Mouse (Mus musculus) MEL (cell line): ENCODE data around the gene Tcea2. TPM values are rescaled to one million over a fixed set of nuclear protein-coding genes. Genes with fewer than 3 reads are reported as not detected.

ENCODE experiments used
- DNase-seq: peaks from one replicate; pipeline ENCODE4 v3.0.0; 2011; ENCODE audit warnings: low read depth, low spot score
- H3K27ac ChIP-seq: 2 replicates; pipeline ENCODE4 v1.5.1; 2012; ENCODE audit warnings: low read depth, mild to moderate bottlenecking, control low read depth, low read length, moderate library complexity; ENCODE audit not compliant: control insufficient read depth
- H3K27me3 ChIP-seq, 2 experiments: fragments of 150-350 bp in 1 of 2; sonication (generic) in 1 of 2; 2 replicates each; pipeline ENCODE4 v1.6.1; 2012; ENCODE audit warnings: low read length in 2 of 2, mild to moderate bottlenecking in 2 of 2, improper control_type of control experiment in 1 of 2, moderate library complexity in 1 of 2; ENCODE audit not compliant: insufficient read depth in 2 of 2, control insufficient read depth in 1 of 2
- H3K36me3 ChIP-seq, 2 experiments: 2 replicates each; pipeline ENCODE4 v1.6.1; 2012 to 2014; ENCODE audit warnings: low read length in 2 of 2, improper control_type of control experiment in 1 of 2, inconsistent platforms in 1 of 2, mild to moderate bottlenecking in 1 of 2; ENCODE audit not compliant: insufficient read depth in 2 of 2, control insufficient read depth in 1 of 2
- H3K4me1 ChIP-seq, 2 experiments: fragments of 150-350 bp in 1 of 2; sonication (generic) in 1 of 2; 2 replicates each; pipeline ENCODE4 v1.6.1; 2012; ENCODE audit warnings: low read length in 2 of 2, improper control_type of control experiment in 1 of 2, mild to moderate bottlenecking in 1 of 2; ENCODE audit not compliant: insufficient read depth in 2 of 2, control insufficient read depth in 1 of 2
- H3K4me3 ChIP-seq, 2 experiments: fragments of 150-350 bp in 1 of 2; sonication (generic) in 1 of 2; 2 replicates each; pipeline ENCODE4 v1.5.1; 2012; ENCODE audit warnings: low read depth in 2 of 2, low read length in 2 of 2, mild to moderate bottlenecking in 2 of 2, moderate library complexity in 2 of 2, control low read depth in 1 of 2, improper control_type of control experiment in 1 of 2; ENCODE audit not compliant: control insufficient read depth in 1 of 2, insufficient read depth in 1 of 2
- H3K79me2 ChIP-seq: 2 replicates; pipeline ENCODE4 v1.6.1; 2012; ENCODE audit warnings: mild to moderate bottlenecking, low read length, moderate library complexity; ENCODE audit not compliant: control insufficient read depth, poor library complexity, insufficient read depth
- H3K9ac ChIP-seq: 2 replicates; pipeline ENCODE4 v1.6.1; 2012; ENCODE audit warnings: low read depth, mild to moderate bottlenecking, control low read depth, low read length, moderate library complexity; ENCODE audit not compliant: control insufficient read depth, poor library complexity, severe bottlenecking
- H3K9me3 ChIP-seq: fragments of 150-350 bp; sonication (generic); replicated peaks from 2 replicates; pipeline ENCODE4 v1.6.1; 2012; ENCODE audit warnings: mild to moderate bottlenecking, low read length, improper control_type of control experiment, moderate library complexity; ENCODE audit not compliant: insufficient read depth
- BHLHE40 ChIP-seq: IDR thresholded peaks from 2 replicates; pipeline ENCODE4 v1.6.1; 2012; ENCODE audit warnings: low read depth, mild to moderate bottlenecking, inconsistent platforms, low read length, improper control_type of control experiment, borderline replicate concordance
- CHD1 ChIP-seq: IDR thresholded peaks from 2 replicates; pipeline ENCODE4 v1.6.1; 2012; ENCODE audit warnings: low read depth, mild to moderate bottlenecking, inconsistent platforms, low read length, improper control_type of control experiment
- CHD2 ChIP-seq: IDR thresholded peaks from 2 replicates; pipeline ENCODE4 v1.6.1; 2011; ENCODE audit warnings: low read length, improper control_type of control experiment
- CTCF ChIP-seq, 3 experiments: IDR thresholded peaks in 2 of 3; conservative IDR thresholded peaks in 1 of 3; 2 replicates each; pipeline ENCODE4 v1.5.1; 2011 to 2012; ENCODE audit warnings: low read length in 3 of 3, low read depth in 2 of 3, mild to moderate bottlenecking in 2 of 3, improper control_type of control experiment in 1 of 3, inconsistent platforms in 1 of 3, mixed read lengths in 1 of 3, moderate library complexity in 1 of 3; ENCODE audit not compliant: control insufficient read depth in 1 of 3, insufficient read depth in 1 of 3, poor library complexity in 1 of 3, severe bottlenecking in 1 of 3
- E2F4 ChIP-seq: IDR thresholded peaks from 2 replicates; pipeline ENCODE4 v1.6.1; 2011; ENCODE audit warnings: low read depth, low read length, improper control_type of control experiment, borderline replicate concordance
- ELF1 ChIP-seq: IDR thresholded peaks from 2 replicates; pipeline ENCODE4 v1.6.1; 2014; ENCODE audit warnings: low read depth, mild to moderate bottlenecking, inconsistent platforms, low read length, improper control_type of control experiment, moderate library complexity
- ETS1 ChIP-seq: IDR thresholded peaks from 2 replicates; pipeline ENCODE4 v1.6.1; 2012; ENCODE audit warnings: low read depth, mild to moderate bottlenecking, inconsistent platforms, low read length, improper control_type of control experiment, moderate library complexity
- GATA1 ChIP-seq: IDR thresholded peaks from 2 replicates; pipeline ENCODE4 v1.6.1; 2011; ENCODE audit warnings: low read depth, low read length, improper control_type of control experiment
- KAT2A ChIP-seq: conservative IDR thresholded peaks from 2 replicates; pipeline ENCODE4 v1.6.1; 2012; ENCODE audit warnings: low read depth, low read length, improper control_type of control experiment, inconsistent platforms
- MAFK ChIP-seq: IDR thresholded peaks from 2 replicates; pipeline ENCODE4 v1.6.1; 2011; ENCODE audit warnings: low read depth, mild to moderate bottlenecking, low read length, improper control_type of control experiment, borderline replicate concordance
- MXI1 ChIP-seq: IDR thresholded peaks from 2 replicates; pipeline ENCODE4 v1.6.1; 2011; ENCODE audit warnings: mild to moderate bottlenecking, low read depth, low read length, improper control_type of control experiment
- MYB ChIP-seq: IDR thresholded peaks from 2 replicates; pipeline ENCODE4 v1.6.1; 2011; ENCODE audit warnings: mild to moderate bottlenecking, low read depth, low read length, improper control_type of control experiment
- POLR2A ChIP-seq, 2 experiments: IDR thresholded peaks; 2 replicates each; pipeline ENCODE4 v1.6.1; 2011 to 2012; ENCODE audit warnings: low read length in 2 of 2, mild to moderate bottlenecking in 2 of 2, control low read depth in 1 of 2, improper control_type of control experiment in 1 of 2, low read depth in 1 of 2, moderate library complexity in 1 of 2; ENCODE audit not compliant: control insufficient read depth in 1 of 2, insufficient read depth in 1 of 2, poor library complexity in 1 of 2
- POLR2AphosphoS2 ChIP-seq: IDR thresholded peaks from 2 replicates; pipeline ENCODE4 v1.6.1; 2011; ENCODE audit warnings: low read length, improper control_type of control experiment
- POLR2AphosphoS5 ChIP-seq: IDR thresholded peaks from 2 replicates; pipeline ENCODE4 v1.6.1; 2012; ENCODE audit warnings: low read depth, borderline replicate concordance, mild to moderate bottlenecking, inconsistent platforms, low read length, moderate library complexity, mixed read lengths
- RAD21 ChIP-seq: IDR thresholded peaks from 2 replicates; pipeline ENCODE4 v1.6.1; 2011; ENCODE audit warnings: mild to moderate bottlenecking, low read depth, low read length, improper control_type of control experiment
- SIN3A ChIP-seq: IDR thresholded peaks from 2 replicates; pipeline ENCODE4 v1.6.1; 2012; ENCODE audit warnings: low read length, improper control_type of control experiment, inconsistent platforms
- SMC3 ChIP-seq: IDR thresholded peaks from 2 replicates; pipeline ENCODE4 v1.6.1; 2011; ENCODE audit warnings: low read depth, low read length, improper control_type of control experiment
- TAL1 ChIP-seq: IDR thresholded peaks from 2 replicates; pipeline ENCODE4 v1.6.1; 2012; ENCODE audit warnings: mild to moderate bottlenecking, inconsistent platforms, low read length, moderate library complexity, mixed read lengths
- ZMIZ1 ChIP-seq: IDR thresholded peaks from 2 replicates; pipeline ENCODE4 v1.6.1; 2012; ENCODE audit warnings: low read depth, mild to moderate bottlenecking, inconsistent platforms, low read length, improper control_type of control experiment, moderate library complexity
- ZNF384 ChIP-seq: IDR thresholded peaks from 2 replicates; pipeline ENCODE4 v1.6.1; 2012; ENCODE audit warnings: low read depth, mild to moderate bottlenecking, inconsistent platforms, low read length, improper control_type of control experiment
- polyA plus RNA-seq, 2 experiments: library from polyadenylated mRNA; stranded (reverse) in 1 of 2; unstranded in 1 of 2; fragments of >175 nt in 1 of 2; fragments of >200 nt in 1 of 2; gene quantifications; 2 replicates each; pipeline versions ENCODE4 v1.2.1 to v1.2.4; 2012; ENCODE audit warnings: low replicate concordance in 2 of 2, low read depth in 1 of 2; ENCODE audit not compliant: insufficient read length in 2 of 2, insufficient read depth in 1 of 2, missing spikeins in 1 of 2
- total RNA-seq: library from RNA; depleted of rRNA; stranded (reverse); fragments of 300-350 nt; gene quantifications from 2 replicates; pipeline ENCODE4 v1.2.3, GENCODE M21; 2012

Tcea2 gene
- total and polyA plus RNA-seq, 3 experiments: 6.7 to 17.0 TPM; not detected in 1

GRCm38 (mm10) chr2:181695776-181696175 is 15.7 kb downstream of the Tcea2 start:
- Histone ChIP-seq H3K9ac (no peak overlapping the region), H3K9me3 (no peaks in the 10 kb centered on the region), H3K79me2 (peaks cover 21% of the 10 kb centered on the region), H3K4me1 (peaks cover 0 to 29% of the 10 kb centered on the region in 2 experiments; a peak in 3 of 4 replicates), H3K27me3 (no peaks in the 10 kb centered on the region), H3K27ac (no peak overlapping the region), H3K4me3 (no peak overlapping the region), H3K36me3 (peaks cover 0 to 18% of the 10 kb centered on the region in 2 experiments; a peak in 2 of 4 replicates)
- no peak for DNase-seq
- TF ChIP-seq ZNF384 (no peak), ETS1 (no peak), SMC3 (no peak), ELF1 (no peak), TAL1 (no peak)

DNA sequence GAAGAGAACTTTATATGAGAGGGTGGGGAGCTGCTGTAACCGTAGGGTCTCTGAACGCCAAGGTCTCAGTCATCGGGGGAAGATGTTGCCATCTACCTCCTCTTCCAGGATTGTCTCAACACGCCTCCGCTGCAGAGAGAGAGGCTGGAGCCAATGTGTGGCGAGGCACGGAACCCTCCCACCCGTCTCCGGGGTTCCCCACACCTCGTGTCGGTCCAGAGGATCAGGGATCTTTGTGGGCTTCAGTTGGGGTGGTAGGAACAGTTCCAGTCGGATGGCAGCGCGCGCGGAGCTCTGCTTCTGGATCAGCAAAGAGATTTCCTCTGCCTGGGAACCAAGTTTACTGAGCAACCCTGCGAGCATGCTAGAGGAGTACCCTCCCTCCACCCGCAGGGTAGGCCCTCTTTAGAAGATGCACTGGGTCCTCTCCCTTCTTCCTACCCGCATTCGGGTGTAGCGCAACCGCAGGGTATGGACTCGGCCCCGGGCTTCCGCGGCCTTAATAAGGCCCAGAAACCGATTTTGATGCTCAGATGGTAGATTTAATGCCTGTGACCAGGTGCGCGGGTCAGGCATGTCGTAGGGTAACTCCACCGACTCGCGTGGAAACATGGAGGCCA is 16.8 kb downstream of the Tcea2 start:
- Histone ChIP-seq H3K9ac (no peak overlapping the region), H3K36me3 (peaks cover 0 to 10% of the 10 kb centered on the region in 2 experiments; a peak in 2 of 4 replicates), H3K9me3 (no peaks in the 10 kb centered on the region), H3K4me3 (no peak overlapping the region), H3K79me2 (peaks cover 14% of the 10 kb centered on the region), H3K4me1 (peaks cover 0 to 19% of the 10 kb centered on the region in 2 experiments; a peak in 3 of 4 replicates), H3K27me3 (no peaks in the 10 kb centered on the region), H3K27ac (no peak overlapping the region)
- DNase-seq: no peak
- TF ChIP-seq POLR2AphosphoS5 (no peak), MXI1 (no peak), ZNF384 (no peak), ETS1 (no peak), POLR2AphosphoS2 (no peak), E2F4 (no peak), KAT2A (no peak), CHD2 (no peak), ZMIZ1 (no peak), SMC3 (no peak), RAD21 (no peak), BHLHE40 (no peak), MAFK (no peak), CHD1 (no peak), SIN3A (no peak), ELF1 (no peak), MYB (no peak), CTCF (IDR thresholded peaks at IDR 0.05 in 2 of 3, conservative IDR thresholded peaks at IDR 0.05 in 1 of 3; ENCODE audit: control insufficient read depth in 1 of 3, insufficient read depth in 1 of 3, low read depth in 2 of 3, low read length in 3 of 3, poor library complexity in 1 of 3, severe bottlenecking in 1 of 3) (no peak), GATA1 (no peak), POLR2A (IDR thresholded peaks at IDR 0.05; ENCODE audit: control insufficient read depth in 1 of 2, insufficient read depth in 1 of 2, low read depth in 1 of 2, low read length in 2 of 2, poor library complexity in 1 of 2) (no peak)
